Mouse (Mus musculus): ENCODE measurements around the gene Mustn1. TPM values are rescaled to one million over a fixed set of nuclear protein-coding genes. Genes with fewer than 3 reads are reported as not detected.

Gene Mustn1
- polyA plus RNA-seq, 1 experiment from 2014 or later: 3.0 TPM

- Histone ChIP-seq H3K4me2 (no peak overlapping the region), H3K9me3 (replicated peaks) (no peaks in the 10 kb centered on the region), H3K4me3 (replicated peaks) (no peak overlapping the region), H3K4me1 (no peaks in the 10 kb centered on the region), H3K27ac (replicated peaks) (no peak overlapping the region), H3K36me3 (no peaks in the 10 kb centered on the region), H3K9ac (replicated peaks) (no peak overlapping the region), H3K27me3 (replicated peaks) (no peaks in the 10 kb centered on the region)
- no peak for ATAC-seq (ENCODE audit: low FRiP score)
- 93% methylated on average over 3 of the region's 3 CpGs for WGBS
Measured at GRCm38 (mm10) chr14:30881718-30882108, 2.7 kb downstream of the Mustn1 start.

- H3K36me3 ChIP-seq: no peaks in the 10 kb centered on the region
- 43% methylated on average over 3 of the region's 3 CpGs for WGBS
- H3K4me1 ChIP-seq: no peaks in the 10 kb centered on the region
- no peak overlapping the region for H3K4me2 ChIP-seq
- no peak overlapping the region for H3K4me3 ChIP-seq (replicated peaks)
- no peaks in the 10 kb centered on the region for H3K27me3 ChIP-seq (replicated peaks)
- no peak overlapping the region for H3K9ac ChIP-seq (replicated peaks)
- no peak for ATAC-seq (ENCODE audit: low FRiP score)
- no peaks in the 10 kb centered on the region for H3K9me3 ChIP-seq (replicated peaks)
- H3K27ac ChIP-seq (replicated peaks): no peak overlapping the region
Measured at GRCm38 (mm10) chr14:30885298-30885697, 6.3 kb downstream of the Mustn1 start.

DNA sequence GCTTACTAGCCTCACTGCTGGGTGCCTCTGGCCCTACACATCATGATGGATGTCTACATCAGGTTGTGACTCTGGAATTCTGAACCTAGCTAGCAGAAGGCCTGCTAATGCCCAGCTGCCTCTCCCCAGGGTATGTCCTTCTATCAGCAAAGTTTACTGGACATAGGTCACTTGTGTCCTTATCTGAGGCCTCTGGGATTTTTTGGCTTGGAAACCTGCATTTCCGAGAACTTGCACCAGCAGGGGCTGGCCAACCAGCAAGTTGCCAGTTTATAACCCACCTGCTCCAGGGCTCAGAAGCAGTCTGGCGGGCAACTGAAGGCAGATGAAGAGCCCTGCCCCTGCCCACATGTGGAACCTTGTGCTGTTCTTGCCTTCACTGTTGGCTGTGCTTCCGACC, 7.2 kb downstream of the Mustn1 start, which contains the start of gene Itih4:
Itih4 (plus strand) TSS at position 273 of the 400 bp plus-strand sequence.
- Histone ChIP-seq H3K4me3 (replicated peaks) (no peak within 1 kb of the TSS), H3K27me3 (replicated peaks) (no peaks in the 10 kb centered on the region), H3K27ac (replicated peaks) (no peak within 1 kb of the TSS), H3K9ac (replicated peaks) (no peak within 1 kb of the TSS), H3K9me3 (replicated peaks) (no peaks in the 10 kb centered on the region), H3K4me2 (no peak within 1 kb of the TSS), H3K36me3 (no peaks in the 10 kb centered on the region), H3K4me1 (no peaks in the 10 kb centered on the region)
- WGBS: 88% methylated on average over 3 of the region's 3 CpGs
- no peak for ATAC-seq (ENCODE audit: low FRiP score)

DNA sequence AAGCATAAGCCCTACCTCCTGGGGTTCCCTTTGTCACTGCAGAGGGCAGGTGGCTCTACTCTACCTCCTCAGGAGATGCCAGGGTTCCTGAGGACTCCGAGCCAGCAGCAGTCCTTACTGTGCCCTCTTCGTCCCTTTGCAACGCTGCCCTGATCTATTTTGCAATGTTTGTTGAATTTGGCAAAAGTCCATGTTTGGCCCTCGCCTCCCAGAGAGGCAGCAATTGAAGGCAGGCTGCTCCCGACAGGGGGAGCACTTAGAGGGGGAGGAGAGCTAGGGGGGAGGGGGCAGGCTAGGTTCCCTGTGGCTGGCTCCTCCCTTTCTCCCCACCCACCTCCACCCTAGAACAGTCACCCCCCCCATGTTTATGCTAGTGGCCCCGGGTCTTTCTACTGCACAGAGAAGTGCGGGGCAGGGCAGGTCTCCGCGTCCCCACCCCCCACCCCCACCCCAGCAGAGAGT, 9.3 kb downstream of the Mustn1 start:
- Histone ChIP-seq H3K4me1 (no peaks in the 10 kb centered on the region), H3K36me3 (no peaks in the 10 kb centered on the region), H3K27ac (replicated peaks) (no peak overlapping the region), H3K9me3 (replicated peaks) (no peaks in the 10 kb centered on the region), H3K9ac (replicated peaks) (no peak overlapping the region), H3K4me3 (replicated peaks) (no peak overlapping the region), H3K4me2 (peak overlapping the region; percentile 25; the same call in 1 of the 2 replicates), H3K27me3 (replicated peaks) (no peaks in the 10 kb centered on the region)
- no peak for ATAC-seq (ENCODE audit: low FRiP score)
- 25% methylated on average over 9 of the region's 9 CpGs for WGBS

DNA sequence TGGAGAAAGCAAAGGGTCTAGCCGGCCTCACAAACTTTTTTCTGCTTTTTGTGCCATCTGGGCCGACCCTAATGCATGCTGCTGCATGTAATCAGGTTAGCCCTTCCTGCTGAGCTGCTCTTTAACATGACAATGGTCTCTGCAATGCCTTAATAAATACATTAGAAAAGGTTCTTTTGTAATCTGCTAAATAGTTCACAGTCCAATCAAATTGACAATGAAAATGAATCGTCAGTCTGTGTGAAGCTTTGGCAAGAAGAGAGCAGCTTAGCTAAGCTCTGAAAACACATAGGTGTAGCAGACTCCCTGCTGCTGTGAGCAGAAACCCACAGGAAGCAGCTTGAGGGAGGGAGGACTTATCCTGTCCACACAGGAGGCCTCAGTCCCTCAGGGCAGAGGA, 21.0 kb downstream of the Mustn1 start:
- Histone ChIP-seq H3K4me3 (replicated peaks) (no peak overlapping the region), H3K36me3 (no peaks in the 10 kb centered on the region), H3K27ac (replicated peaks) (no peak overlapping the region), H3K4me1 (no peaks in the 10 kb centered on the region), H3K9me3 (replicated peaks) (no peaks in the 10 kb centered on the region), H3K9ac (replicated peaks) (no peak overlapping the region), H3K27me3 (replicated peaks) (no peaks in the 10 kb centered on the region), H3K4me2 (no peak overlapping the region)
- WGBS: 22% methylated on average over 3 of the region's 3 CpGs
- no peak for ATAC-seq (ENCODE audit: low FRiP score)

GRCm38 (mm10) chr14:30902628-30903027, 23.6 kb downstream of the Mustn1 start:
- Histone ChIP-seq H3K4me2 (no peak overlapping the region), H3K4me3 (replicated peaks) (no peak overlapping the region), H3K27ac (replicated peaks) (no peak overlapping the region), H3K9me3 (replicated peaks) (no peaks in the 10 kb centered on the region), H3K4me1 (no peaks in the 10 kb centered on the region), H3K9ac (replicated peaks) (no peak overlapping the region), H3K27me3 (replicated peaks) (no peaks in the 10 kb centered on the region), H3K36me3 (no peaks in the 10 kb centered on the region)
- ATAC-seq (ENCODE audit: low FRiP score): no peak
- 89% methylated on average over 5 of the region's 5 CpGs for WGBS

GRCm38 (mm10) chr14:30903036-30903435, 24.0 kb downstream of the Mustn1 start:
- Histone ChIP-seq H3K27me3 (replicated peaks) (no peaks in the 10 kb centered on the region), H3K4me1 (no peaks in the 10 kb centered on the region), H3K36me3 (no peaks in the 10 kb centered on the region), H3K9me3 (replicated peaks) (no peaks in the 10 kb centered on the region), H3K4me3 (replicated peaks) (no peak overlapping the region), H3K27ac (replicated peaks) (no peak overlapping the region), H3K4me2 (no peak overlapping the region), H3K9ac (replicated peaks) (no peak overlapping the region)
- no peak for ATAC-seq (ENCODE audit: low FRiP score)
- 75% methylated on average over 3 of the region's 3 CpGs for WGBS

GRCm38 (mm10) chr14:30904307-30904706, 25.3 kb downstream of the Mustn1 start:
- no peak overlapping the region for H3K9ac ChIP-seq (replicated peaks)
- no peak overlapping the region for H3K4me3 ChIP-seq (replicated peaks)
- no peaks in the 10 kb centered on the region for H3K9me3 ChIP-seq (replicated peaks)
- H3K4me2 ChIP-seq: no peak overlapping the region
- no peaks in the 10 kb centered on the region for H3K4me1 ChIP-seq
- no peaks in the 10 kb centered on the region for H3K36me3 ChIP-seq
- no peak for ATAC-seq (ENCODE audit: low FRiP score)
- no peak overlapping the region for H3K27ac ChIP-seq (replicated peaks)
- H3K27me3 ChIP-seq (replicated peaks): no peaks in the 10 kb centered on the region
- WGBS: 85% methylated on average over 8 of the region's 8 CpGs

- Histone ChIP-seq H3K4me2 (no peak overlapping the region), H3K27ac (replicated peaks) (no peak overlapping the region), H3K9me3 (replicated peaks) (no peaks in the 10 kb centered on the region), H3K27me3 (replicated peaks) (no peaks in the 10 kb centered on the region), H3K4me3 (replicated peaks) (no peak overlapping the region), H3K9ac (replicated peaks) (no peak overlapping the region), H3K36me3 (no peaks in the 10 kb centered on the region), H3K4me1 (no peaks in the 10 kb centered on the region)
- no peak for ATAC-seq (ENCODE audit: low FRiP score)
- WGBS: 93% methylated on average over 6 of the region's 6 CpGs
Measured at GRCm38 (mm10) chr14:30906001-30906400, 27.0 kb downstream of the Mustn1 start.

- Histone ChIP-seq H3K27me3 (replicated peaks) (no peaks in the 10 kb centered on the region), H3K9ac (replicated peaks) (no peak overlapping the region), H3K27ac (replicated peaks) (no peak overlapping the region), H3K4me2 (no peak overlapping the region), H3K36me3 (no peaks in the 10 kb centered on the region), H3K4me1 (no peaks in the 10 kb centered on the region), H3K9me3 (replicated peaks) (no peaks in the 10 kb centered on the region), H3K4me3 (replicated peaks) (no peak overlapping the region)
- no peak for ATAC-seq (ENCODE audit: low FRiP score)
- WGBS: 86% methylated on average over 3 of the region's 3 CpGs
Measured at GRCm38 (mm10) chr14:30907814-30908265, 28.8 kb downstream of the Mustn1 start.

GRCm38 (mm10) chr14:30911141-30911540, 32.1 kb downstream of the Mustn1 start:
- 92% methylated on average over 8 of the region's 8 CpGs for WGBS
- Histone ChIP-seq H3K36me3 (no peaks in the 10 kb centered on the region), H3K9me3 (replicated peaks) (no peaks in the 10 kb centered on the region), H3K27me3 (replicated peaks) (no peaks in the 10 kb centered on the region), H3K27ac (replicated peaks) (no peak overlapping the region), H3K4me1 (no peaks in the 10 kb centered on the region), H3K4me3 (replicated peaks) (no peak overlapping the region), H3K4me2 (no peak overlapping the region), H3K9ac (replicated peaks) (no peak overlapping the region)
- ATAC-seq (ENCODE audit: low FRiP score): no peak

DNA sequence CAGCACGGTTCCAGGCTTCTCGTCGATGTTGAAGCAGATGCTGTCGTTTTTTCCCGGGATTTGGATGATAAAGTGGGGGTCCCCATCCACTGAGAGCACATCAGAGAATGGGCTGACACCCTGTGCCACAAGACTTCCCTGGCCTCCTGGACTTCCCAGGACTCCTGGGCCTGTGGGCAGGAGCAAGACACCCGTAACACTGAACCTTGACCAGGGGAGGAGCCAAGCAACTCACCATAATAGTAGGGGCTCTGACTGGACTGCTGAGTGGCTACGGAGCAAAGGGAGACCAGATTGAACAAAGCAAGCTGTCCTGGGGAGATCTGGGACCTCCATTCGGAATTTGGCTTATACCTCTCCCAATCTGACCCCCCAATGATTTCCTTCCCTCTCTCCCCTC, 33.6 kb downstream of the Mustn1 start:
- H3K27ac ChIP-seq (replicated peaks): no peak overlapping the region
- no peak overlapping the region for H3K9ac ChIP-seq (replicated peaks)
- H3K27me3 ChIP-seq (replicated peaks): no peaks in the 10 kb centered on the region
- 83% methylated on average over 8 of the region's 8 CpGs for WGBS
- H3K4me3 ChIP-seq (replicated peaks): no peak overlapping the region
- no peak for ATAC-seq (ENCODE audit: low FRiP score)
- no peaks in the 10 kb centered on the region for H3K9me3 ChIP-seq (replicated peaks)
- no peaks in the 10 kb centered on the region for H3K36me3 ChIP-seq
- H3K4me2 ChIP-seq: no peak overlapping the region
- H3K4me1 ChIP-seq: no peaks in the 10 kb centered on the region

DNA sequence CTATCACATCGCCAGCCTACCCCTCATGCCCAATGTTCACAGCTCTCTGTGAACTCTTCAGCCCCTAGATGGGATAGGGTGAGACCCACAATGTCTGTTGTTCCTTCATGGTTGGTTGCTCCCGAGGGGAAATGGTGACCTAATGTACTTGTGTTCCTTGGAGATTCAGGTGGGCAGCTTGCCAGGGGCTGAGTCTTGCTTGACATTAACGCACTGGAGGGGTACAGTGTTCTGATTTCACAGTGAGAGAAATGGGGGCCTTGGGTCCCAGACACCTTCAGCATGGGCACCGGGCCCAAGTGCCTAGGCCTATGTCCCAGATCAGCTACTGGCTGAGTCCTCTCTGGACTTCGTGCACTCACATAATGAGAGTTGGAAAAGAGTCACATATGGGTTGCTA, 34.4 kb downstream of the Mustn1 start:
- Histone ChIP-seq H3K4me1 (no peaks in the 10 kb centered on the region), H3K27ac (replicated peaks) (no peak overlapping the region), H3K9me3 (replicated peaks) (no peaks in the 10 kb centered on the region), H3K27me3 (replicated peaks) (no peaks in the 10 kb centered on the region), H3K36me3 (no peaks in the 10 kb centered on the region), H3K9ac (replicated peaks) (no peak overlapping the region), H3K4me3 (replicated peaks) (no peak overlapping the region), H3K4me2 (no peak overlapping the region)
- no peak for ATAC-seq (ENCODE audit: low FRiP score)
- 82% methylated on average over 5 of the region's 5 CpGs for WGBS

All from neural tube, embryonic 15.5 days (tissue).